15 mouse cellular contexts compared by ENCODE assay signal in the genomic region with DNA sequence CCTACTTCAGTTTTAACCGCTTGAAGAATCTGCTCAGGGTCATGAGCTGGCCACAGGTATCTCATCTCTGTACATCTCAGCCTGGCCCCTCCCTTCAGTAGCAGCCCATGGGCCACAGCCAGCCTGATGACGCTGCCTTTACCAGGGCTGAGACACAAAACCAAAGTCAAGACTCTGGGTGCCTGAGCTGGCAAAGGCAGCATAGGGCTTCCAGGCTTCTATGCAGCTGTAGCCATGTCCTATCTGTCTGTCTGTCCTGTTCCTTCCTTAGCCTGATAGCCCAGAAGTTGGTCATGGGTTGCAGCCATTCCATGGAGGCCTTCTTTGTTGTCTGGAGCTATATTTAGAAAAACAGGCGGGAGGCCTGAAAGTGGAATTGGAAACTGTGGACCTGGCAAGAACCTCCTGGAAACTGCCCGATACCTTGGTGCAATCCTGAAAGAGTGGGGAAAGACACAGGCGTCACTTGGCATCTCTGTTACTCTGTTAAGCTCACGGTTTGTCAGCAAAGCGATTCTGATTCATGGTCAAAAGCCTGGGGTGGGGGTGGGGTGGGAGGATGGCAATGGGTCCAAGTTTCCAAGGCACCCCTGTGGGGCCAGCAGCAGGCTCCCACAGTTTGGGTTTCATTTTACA. TPM values are rescaled to one million over a fixed set of nuclear protein-coding genes. Genes with fewer than 3 reads are reported as not detected.
DNase-seq lines count a peak whose midpoint lies in the region; ATAC-seq lines count a peak whose summit lies in the region.
"Had no signal": no experiment of that assay in that cellular context is flagged by ENCODE, and none has a peak within 500 bp of the region (broad histone marks: within the 10 kb centered on the region; RNA-seq: fewer than 3 reads in every experiment).

No protein-coding gene starts in this region.

- DNase-seq in heart, adult 18-20 months, result peak; percentile 54 to 55
- no peak for DNase-seq in heart, adult 8-10 months (ENCODE audit: low spot score)
- DNase-seq in NIH3T3 (ENCODE audit: low read depth), result peak; percentile 62
- DNase-seq in midbrain, embryonic 14.5 days, result no peak
- no peak for DNase-seq in natural killer cell, adult 2 months (ENCODE audit: low spot score in 2 of 2)
- DNase-seq: liver, embryonic 13.5 days had no signal

- no peak overlapping the region for H3K9ac ChIP-seq in heart, embryonic 16.5 days (ENCODE audit: low read length)
- no peak overlapping the region for H3K9ac ChIP-seq in midbrain, embryonic 14.5 days (replicated peaks; ENCODE audit: low read length)
- H3K9ac ChIP-seq: hindbrain, embryonic 14.5 days; liver, embryonic 13.5 days; neural tube, embryonic 12.5 days had no signal

- no peaks in the 10 kb centered on the region for H3K9me3 ChIP-seq in heart, embryonic 16.5 days (replicated peaks; ENCODE audit: control insufficient read depth, low read length)
- no peaks in the 10 kb centered on the region for H3K9me3 ChIP-seq in midbrain, embryonic 14.5 days (ENCODE audit: control insufficient read depth, low read length)
- H3K9me3 ChIP-seq: liver, embryonic 13.5 days; neural tube, embryonic 12.5 days had no signal

- H3K27ac ChIP-seq in brown adipose tissue, adult 24 weeks (replicated peaks; ENCODE audit: low read depth, low read length), result peak overlapping the region; percentile 56
- peak overlapping the region; percentile 36; the same call in 1 of the 2 replicates for H3K27ac ChIP-seq in heart, embryonic 16.5 days (ENCODE audit: low read length)
- no peak overlapping the region for H3K27ac ChIP-seq in midbrain, embryonic 14.5 days (replicated peaks; ENCODE audit: low read depth, low read length)
- H3K27ac ChIP-seq: hindbrain, embryonic 14.5 days; kidney, postnatal 0 days; liver, embryonic 13.5 days; neural tube, embryonic 12.5 days had no signal

- 59% methylated on average over 7 of the region's 7 CpGs for WGBS in heart, embryonic 16.5 days
- WGBS in midbrain, embryonic 14.5 days, result 87% methylated on average over 7 of the region's 7 CpGs

- no peak overlapping the region for H3K4me3 ChIP-seq in brown adipose tissue, adult 24 weeks (ENCODE audit: insufficient read depth, low read depth, low read length)
- H3K4me3 ChIP-seq in heart, embryonic 16.5 days (ENCODE audit: low read length), result no peak overlapping the region
- no peak overlapping the region for H3K4me3 ChIP-seq in midbrain, embryonic 14.5 days (replicated peaks; ENCODE audit: low read depth, low read length)
- H3K4me3 ChIP-seq: liver, embryonic 13.5 days; neural tube, embryonic 12.5 days had no signal

- no peaks in the 10 kb centered on the region for H3K36me3 ChIP-seq in heart, embryonic 16.5 days (ENCODE audit: control insufficient read depth, insufficient read depth)
- H3K36me3 ChIP-seq in midbrain, embryonic 14.5 days (ENCODE audit: control insufficient read depth, insufficient read depth, low read length), result no peaks in the 10 kb centered on the region
- H3K36me3 ChIP-seq: liver, embryonic 13.5 days; neural tube, embryonic 12.5 days had no signal

- no peak overlapping the region for H3K4me2 ChIP-seq in heart, embryonic 16.5 days (ENCODE audit: low read depth, low read length)
- no peak overlapping the region for H3K4me2 ChIP-seq in midbrain, embryonic 14.5 days (ENCODE audit: low read length)
- H3K4me2 ChIP-seq: hindbrain, embryonic 14.5 days; liver, embryonic 13.5 days; neural tube, embryonic 12.5 days had no signal

- peaks cover 3% of the 10 kb centered on the region for H3K4me1 ChIP-seq in brown adipose tissue, adult 24 weeks (ENCODE audit: control insufficient read depth, insufficient read depth, insufficient read length, low read length)
- H3K4me1 ChIP-seq in heart, embryonic 16.5 days (ENCODE audit: control insufficient read depth, insufficient read depth, low read length), result peaks cover 31% of the 10 kb centered on the region
- H3K4me1 ChIP-seq in midbrain, embryonic 14.5 days (ENCODE audit: control insufficient read depth, insufficient read depth, low read length), result no peaks in the 10 kb centered on the region

- ATAC-seq in heart, embryonic 16.5 days (replicated peaks; ENCODE audit: extremely low read depth, insufficient read depth, low FRiP score), result no peak
- no peak for ATAC-seq in midbrain, embryonic 14.5 days (ENCODE audit: low FRiP score, low TSS enrichment)
- ATAC-seq: CD4-positive, CD25-positive, alpha-beta regulatory T cell, adult 4 months; intestine, embryonic 16.5 days; lung, postnatal 0 days had no signal

- no peaks in the 10 kb centered on the region for H3K27me3 ChIP-seq in heart, embryonic 16.5 days (ENCODE audit: control insufficient read depth, insufficient read depth, low read length)
- H3K27me3 ChIP-seq in midbrain, embryonic 14.5 days (ENCODE audit: control insufficient read depth, insufficient read depth, low read length), result no peaks in the 10 kb centered on the region
- H3K27me3 ChIP-seq: liver, embryonic 13.5 days; neural tube, embryonic 12.5 days had no signal

RNA-seq across cellular contexts. Expression of gene Dkk3, which starts 33.1 kb away (rescaled TPM):
- 10 to 100 TPM; 45.6 to 47.9 TPM for total RNA-seq in heart, adult 18-20 months (2021)
- 10 to 100 TPM; 34.3 to 54.4 (median 46.8) TPM for total RNA-seq in heart, adult 8-10 months (2022)
- polyA plus RNA-seq in brown adipose tissue, adult 24 weeks (2012; ENCODE audit: insufficient read depth, insufficient read length, missing spikeins), result 0.32 and 0.46 TPM in 2 replicates
- 73.8 and 91.0 TPM in 2 replicates for polyA plus RNA-seq in heart, embryonic 16.5 days (2015; fragmentation: Nextera tagmentation; extraction: Ambion mirVana)
- 17.5 and 18.5 TPM in 2 replicates for polyA plus RNA-seq in midbrain, embryonic 14.5 days (2014; fragmentation: Nextera tagmentation; extraction: Ambion mirVana)
- total RNA-seq: MEL had no signal

Comparison
In these comparisons a context has a peak if more than half of its experiments do, and no peak if none do; other contexts are left out.
1. DNase-seq: peak in heart, adult 18-20 months (2 of 2) and NIH3T3 (single experiment); none in heart, adult 8-10 months (single experiment), midbrain, embryonic 14.5 days (single experiment) and natural killer cell, adult 2 months (0 of 2).
2. RNA of gene Dkk3, which starts 33.1 kb away (polyA plus RNA-seq): 73.8 to 91.0 TPM in heart, embryonic 16.5 days and 17.5 to 18.5 TPM in midbrain, embryonic 14.5 days; 0.32 to 0.46 TPM in brown adipose tissue, adult 24 weeks; every median in the first group is over 10 times any median in the second.